Mouse (Mus musculus): ENCODE results near the gene Rita1. TPM values are rescaled to one million over a fixed set of nuclear protein-coding genes. Genes with fewer than 3 reads are reported as not detected.

Rita1 gene
- total and polyA plus RNA-seq, 2 experiments from 2014 or later = 24.1 to 28.6 TPM

- Histone ChIP-seq H3K9me3 (ENCODE audit: low read length) (no peaks in the 10 kb centered on the region), H3K4me2 (ENCODE audit: low read depth) (no peak overlapping the region), H3K4me3 (ENCODE audit: low read depth, low read length) (no peak overlapping the region), H3K27ac (ENCODE audit: low read depth, low read length) (0 out of 2 replicates have a peak overlapping the region, but pooled peaks have one; percentile 15), H3K9ac (no peak overlapping the region), H3K4me1 (ENCODE audit: insufficient read depth) (peaks cover 29% of the 10 kb centered on the region), H3K27me3 (ENCODE audit: insufficient read depth, low read length) (no peaks in the 10 kb centered on the region), H3K36me3 (ENCODE audit: insufficient read depth) (no peaks in the 10 kb centered on the region)
- no peak for TF ChIP-seq CTCF (IDR thresholded peaks at IDR 0.05; ENCODE audit: low read depth)
- DNase-seq (peak; percentile 29), ATAC-seq (no peak)
- 50% methylated on average over 14 of the region's 14 CpGs for WGBS
Observed at GRCm38 (mm10) chr5:120571056-120571740, 41.2 kb downstream of the Rita1 start.

GRCm38 (mm10) chr5:120570289-120570897 is 42.0 kb downstream of the Rita1 start:
- TF ChIP-seq CTCF (IDR thresholded peaks at IDR 0.05; ENCODE audit: low read depth) = no peak
- DNase-seq (no peak), ATAC-seq (no peak)
- Histone ChIP-seq H3K36me3 (ENCODE audit: insufficient read depth) (no peaks in the 10 kb centered on the region), H3K9ac (no peak overlapping the region), H3K4me1 (ENCODE audit: insufficient read depth) (peaks cover 29% of the 10 kb centered on the region), H3K9me3 (ENCODE audit: low read length) (no peaks in the 10 kb centered on the region), H3K27me3 (ENCODE audit: insufficient read depth, low read length) (no peaks in the 10 kb centered on the region), H3K4me3 (ENCODE audit: low read depth, low read length) (no peak overlapping the region), H3K4me2 (ENCODE audit: low read depth) (no peak overlapping the region), H3K27ac (ENCODE audit: low read depth, low read length) (no peak overlapping the region)
- 76% methylated on average over 11 of the region's 11 CpGs for WGBS

- Histone ChIP-seq H3K9me3 (ENCODE audit: low read length) (no peaks in the 10 kb centered on the region), H3K4me2 (ENCODE audit: low read depth) (no peak overlapping the region), H3K9ac (no peak overlapping the region), H3K27me3 (ENCODE audit: insufficient read depth, low read length) (no peaks in the 10 kb centered on the region), H3K27ac (ENCODE audit: low read depth, low read length) (no peak overlapping the region), H3K4me1 (ENCODE audit: insufficient read depth) (peaks cover 29% of the 10 kb centered on the region), H3K4me3 (ENCODE audit: low read depth, low read length) (no peak overlapping the region), H3K36me3 (ENCODE audit: insufficient read depth) (no peaks in the 10 kb centered on the region)
- no peak for ATAC-seq
- 96% methylated on average over 3 of the region's 3 CpGs for WGBS
- TF ChIP-seq CTCF (IDR thresholded peaks at IDR 0.05; ENCODE audit: low read depth) = no peak
- no peak for DNase-seq
Observed at GRCm38 (mm10) chr5:120569791-120570190, 42.6 kb downstream of the Rita1 start.

GRCm38 (mm10) chr5:120568964-120569363 is 43.4 kb downstream of the Rita1 start:
- ATAC-seq = no peak
- Histone ChIP-seq H3K4me1 (ENCODE audit: insufficient read depth) (peaks cover 29% of the 10 kb centered on the region), H3K9me3 (ENCODE audit: low read length) (no peaks in the 10 kb centered on the region), H3K36me3 (ENCODE audit: insufficient read depth) (no peaks in the 10 kb centered on the region), H3K27ac (ENCODE audit: low read depth, low read length) (no peak overlapping the region; the same call in 1 of the 2 replicates), H3K27me3 (ENCODE audit: insufficient read depth, low read length) (no peaks in the 10 kb centered on the region), H3K9ac (peak overlapping the region; percentile 10; the same call in 1 of the 2 replicates), H3K4me3 (ENCODE audit: low read depth, low read length) (no peak overlapping the region), H3K4me2 (ENCODE audit: low read depth) (no peak overlapping the region)
- 85% methylated on average over 4 of the region's 4 CpGs for WGBS
- no peak for DNase-seq
- no peak for TF ChIP-seq CTCF (IDR thresholded peaks at IDR 0.05; ENCODE audit: low read depth)

GRCm38 (mm10) chr5:120568336-120568768 is 44.0 kb downstream of the Rita1 start:
- Histone ChIP-seq H3K4me3 (ENCODE audit: low read depth, low read length) (no peak overlapping the region), H3K9ac (peak overlapping the region; percentile 10; the same call in 1 of the 2 replicates), H3K4me1 (ENCODE audit: insufficient read depth) (peaks cover 29% of the 10 kb centered on the region), H3K36me3 (ENCODE audit: insufficient read depth) (no peaks in the 10 kb centered on the region), H3K27ac (ENCODE audit: low read depth, low read length) (peak overlapping the region; percentile 77), H3K9me3 (ENCODE audit: low read length) (no peaks in the 10 kb centered on the region), H3K27me3 (ENCODE audit: insufficient read depth, low read length) (no peaks in the 10 kb centered on the region), H3K4me2 (ENCODE audit: low read depth) (peak overlapping the region; percentile 18; the same call in 1 of the 2 replicates)
- WGBS = 23% methylated on average over 9 of the region's 9 CpGs
- ATAC-seq (peak; percentile 57), DNase-seq (peak; percentile 73)
- no peak for TF ChIP-seq CTCF (IDR thresholded peaks at IDR 0.05; ENCODE audit: low read depth)

- WGBS = 12% methylated on average over 14 of the region's 14 CpGs
- TF ChIP-seq CTCF (IDR thresholded peaks at IDR 0.05; ENCODE audit: low read depth) = no peak
- Histone ChIP-seq H3K9me3 (ENCODE audit: low read length) (no peaks in the 10 kb centered on the region), H3K4me1 (ENCODE audit: insufficient read depth) (peaks cover 29% of the 10 kb centered on the region), H3K4me2 (ENCODE audit: low read depth) (peak overlapping the region; percentile 21), H3K4me3 (ENCODE audit: low read depth, low read length) (no peak overlapping the region), H3K9ac (no peak overlapping the region), H3K36me3 (ENCODE audit: insufficient read depth) (no peaks in the 10 kb centered on the region), H3K27me3 (ENCODE audit: insufficient read depth, low read length) (no peaks in the 10 kb centered on the region), H3K27ac (ENCODE audit: low read depth, low read length) (peak overlapping the region; percentile 77)
- DNase-seq = peak; percentile 60
- ATAC-seq = peak; percentile 54
Observed at GRCm38 (mm10) chr5:120567761-120568211, 44.6 kb downstream of the Rita1 start.

- Histone ChIP-seq H3K27ac (ENCODE audit: low read depth, low read length) (peak overlapping the region; percentile 77), H3K4me2 (ENCODE audit: low read depth) (peak overlapping the region; percentile 21), H3K4me3 (ENCODE audit: low read depth, low read length) (no peak overlapping the region), H3K4me1 (ENCODE audit: insufficient read depth) (peaks cover 29% of the 10 kb centered on the region), H3K27me3 (ENCODE audit: insufficient read depth, low read length) (no peaks in the 10 kb centered on the region), H3K36me3 (ENCODE audit: insufficient read depth) (no peaks in the 10 kb centered on the region), H3K9me3 (ENCODE audit: low read length) (no peaks in the 10 kb centered on the region), H3K9ac (peak overlapping the region; percentile 23; the same call in 1 of the 2 replicates)
- 11% methylated on average over 21 of the region's 21 CpGs for WGBS
- ATAC-seq (peak; percentile 32), DNase-seq (peak; percentile 67)
- TF ChIP-seq CTCF (IDR thresholded peaks at IDR 0.05; ENCODE audit: low read depth) = no peak
Observed at GRCm38 (mm10) chr5:120567253-120567701, 45.1 kb downstream of the Rita1 start.

Data from forebrain, postnatal 0 days (tissue).